Mouse (Mus musculus): ENCODE data around the gene Cbx7. TPM values are rescaled to one million over a fixed set of nuclear protein-coding genes. Genes with fewer than 3 reads are reported as not detected.
"Not testable (repeated sequence)": the region's sequence is repeated elsewhere in the genome, so short reads cannot be mapped to it uniquely, and the experiment has no call there.

Gene Cbx7
- total and polyA plus RNA-seq, 2 experiments from 2014 or later = 3.4 to 14.9 TPM

- ATAC-seq (ENCODE audit: low FRiP score) (no peak), DNase-seq (ENCODE audit: low spot score) (no peak)
- H3K4me2 ChIP-seq (ENCODE audit: low read depth, low read length, poor library complexity, severe bottlenecking) = no peak overlapping the region
- no peaks in the 10 kb centered on the region for H3K4me1 ChIP-seq (ENCODE audit: insufficient read depth, low read length)
- H3K4me3 ChIP-seq (ENCODE audit: low read depth, low read length) = no peak overlapping the region
- H3K9me3 ChIP-seq (ENCODE audit: low read length) = no peaks in the 10 kb centered on the region
- no peak overlapping the region for H3K9ac ChIP-seq (replicated peaks; ENCODE audit: low read length, poor library complexity, severe bottlenecking)
- no peaks in the 10 kb centered on the region for H3K27me3 ChIP-seq (ENCODE audit: insufficient read depth, low read length)
- H3K36me3 ChIP-seq (ENCODE audit: insufficient read depth, low read length) = no peaks in the 10 kb centered on the region
- no peak for TF ChIP-seq CTCF (IDR thresholded peaks at IDR 0.05)
- 61% methylated on average over 13 of the region's 14 CpGs for WGBS
- H3K27ac ChIP-seq (ENCODE audit: low read depth, low read length) = no peak overlapping the region
These were observed 64.1 kb downstream of the Cbx7 start for GRCm38 (mm10) chr15:79906855-79907254.

GRCm38 (mm10) chr15:79905211-79905610, 65.7 kb downstream of the Cbx7 start:
- no peaks in the 10 kb centered on the region for H3K9me3 ChIP-seq (ENCODE audit: low read length)
- H3K4me2 ChIP-seq (ENCODE audit: low read depth, low read length, poor library complexity, severe bottlenecking) = no peak overlapping the region
- H3K4me3 ChIP-seq (ENCODE audit: low read depth, low read length) = no peak overlapping the region
- no peaks in the 10 kb centered on the region for H3K27me3 ChIP-seq (ENCODE audit: insufficient read depth, low read length)
- H3K9ac ChIP-seq (replicated peaks; ENCODE audit: low read length, poor library complexity, severe bottlenecking) = no peak overlapping the region
- ATAC-seq (ENCODE audit: low FRiP score) (no peak), DNase-seq (ENCODE audit: low spot score) (no peak)
- no peaks in the 10 kb centered on the region for H3K36me3 ChIP-seq (ENCODE audit: insufficient read depth, low read length)
- TF ChIP-seq CTCF (IDR thresholded peaks at IDR 0.05) = no peak
- H3K27ac ChIP-seq (ENCODE audit: low read depth, low read length) = no peak overlapping the region
- WGBS = 64% methylated on average over 12 of the region's 12 CpGs
- H3K4me1 ChIP-seq (ENCODE audit: insufficient read depth, low read length) = no peaks in the 10 kb centered on the region

GRCm38 (mm10) chr15:79904678-79905077, 66.2 kb downstream of the Cbx7 start:
- H3K27me3 ChIP-seq (ENCODE audit: insufficient read depth, low read length); ATAC-seq (ENCODE audit: low FRiP score); H3K4me3 ChIP-seq (ENCODE audit: low read depth, low read length); H3K27ac ChIP-seq (ENCODE audit: low read depth, low read length); H3K4me2 ChIP-seq (ENCODE audit: low read depth, low read length, poor library complexity, severe bottlenecking); DNase-seq (ENCODE audit: low spot score); H3K9me3 ChIP-seq (ENCODE audit: low read length); H3K9ac ChIP-seq (replicated peaks; ENCODE audit: low read length, poor library complexity, severe bottlenecking); H3K4me1 ChIP-seq (ENCODE audit: insufficient read depth, low read length); H3K36me3 ChIP-seq (ENCODE audit: insufficient read depth, low read length): not testable (repeated sequence)
- WGBS = 83% methylated on average over 11 of the region's 11 CpGs

- Histone ChIP-seq H3K9me3 (ENCODE audit: low read length) (no peaks in the 10 kb centered on the region), H3K27ac (ENCODE audit: low read depth, low read length) (no peak overlapping the region), H3K4me1 (ENCODE audit: insufficient read depth, low read length) (no peaks in the 10 kb centered on the region), H3K4me2 (ENCODE audit: low read depth, low read length, poor library complexity, severe bottlenecking) (no peak overlapping the region), H3K9ac (replicated peaks; ENCODE audit: low read length, poor library complexity, severe bottlenecking) (no peak overlapping the region), H3K27me3 (ENCODE audit: insufficient read depth, low read length) (no peaks in the 10 kb centered on the region), H3K36me3 (ENCODE audit: insufficient read depth, low read length) (no peaks in the 10 kb centered on the region), H3K4me3 (ENCODE audit: low read depth, low read length) (no peak overlapping the region)
- ATAC-seq (ENCODE audit: low FRiP score) (no peak), DNase-seq (ENCODE audit: low spot score) (no peak)
- no peak for TF ChIP-seq CTCF (IDR thresholded peaks at IDR 0.05)
These were observed 67.0 kb downstream of the Cbx7 start for GRCm38 (mm10) chr15:79903963-79904362.

GRCm38 (mm10) chr15:79903081-79903480, 67.8 kb downstream of the Cbx7 start:
- not testable (repeated sequence) for H3K9ac ChIP-seq (replicated peaks; ENCODE audit: low read length, poor library complexity, severe bottlenecking); H3K36me3 ChIP-seq (ENCODE audit: insufficient read depth, low read length); H3K4me2 ChIP-seq (ENCODE audit: low read depth, low read length, poor library complexity, severe bottlenecking); H3K9me3 ChIP-seq (ENCODE audit: low read length); H3K4me1 ChIP-seq (ENCODE audit: insufficient read depth, low read length); ATAC-seq (ENCODE audit: low FRiP score); H3K4me3 ChIP-seq (ENCODE audit: low read depth, low read length); H3K27ac ChIP-seq (ENCODE audit: low read depth, low read length); DNase-seq (ENCODE audit: low spot score); H3K27me3 ChIP-seq (ENCODE audit: insufficient read depth, low read length)
- WGBS = 94% methylated on average over 8 of the region's 8 CpGs

GRCm38 (mm10) chr15:79901399-79901798, 69.5 kb downstream of the Cbx7 start:
- DNase-seq (ENCODE audit: low spot score) (no peak), ATAC-seq (ENCODE audit: low FRiP score) (no peak)
- H3K9me3 ChIP-seq (ENCODE audit: low read length) = no peaks in the 10 kb centered on the region
- H3K27ac ChIP-seq (ENCODE audit: low read depth, low read length) = no peak overlapping the region
- no peaks in the 10 kb centered on the region for H3K4me1 ChIP-seq (ENCODE audit: insufficient read depth, low read length)
- 94% methylated on average over 2 of the region's 2 CpGs for WGBS
- no peaks in the 10 kb centered on the region for H3K36me3 ChIP-seq (ENCODE audit: insufficient read depth, low read length)
- no peak overlapping the region for H3K9ac ChIP-seq (replicated peaks; ENCODE audit: low read length, poor library complexity, severe bottlenecking)
- no peak overlapping the region for H3K4me2 ChIP-seq (ENCODE audit: low read depth, low read length, poor library complexity, severe bottlenecking)
- no peaks in the 10 kb centered on the region for H3K27me3 ChIP-seq (ENCODE audit: insufficient read depth, low read length)
- no peak overlapping the region for H3K4me3 ChIP-seq (ENCODE audit: low read depth, low read length)
- no peak for TF ChIP-seq CTCF (IDR thresholded peaks at IDR 0.05)

DNA sequence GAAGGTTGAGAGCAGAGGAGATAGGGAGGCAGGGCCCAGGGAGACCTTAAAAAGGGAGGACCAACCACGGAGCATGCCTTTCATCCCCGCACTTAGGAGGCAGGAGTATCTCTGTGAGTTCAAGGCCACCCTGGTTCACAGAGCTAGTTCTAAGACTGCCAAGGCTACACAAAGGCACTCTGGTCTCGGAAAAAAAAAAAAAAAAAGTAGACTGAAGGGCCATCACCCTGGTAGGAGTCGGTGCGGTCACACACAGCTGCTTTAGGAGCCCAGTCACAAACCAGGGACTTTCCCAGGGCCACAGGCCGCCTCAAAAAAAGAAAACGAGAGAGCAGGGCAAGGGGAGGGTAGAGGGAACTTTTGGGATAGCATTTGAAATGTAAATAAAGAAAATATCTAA, 70.2 kb downstream of the Cbx7 start:
- WGBS = 69% methylated on average over 7 of the region's 7 CpGs
- H3K36me3 ChIP-seq (ENCODE audit: insufficient read depth, low read length) = no peaks in the 10 kb centered on the region
- DNase-seq (ENCODE audit: low spot score) (no peak), ATAC-seq (ENCODE audit: low FRiP score) (no peak)
- no peak overlapping the region for H3K9ac ChIP-seq (replicated peaks; ENCODE audit: low read length, poor library complexity, severe bottlenecking)
- no peak overlapping the region for H3K27ac ChIP-seq (ENCODE audit: low read depth, low read length)
- H3K4me2 ChIP-seq (ENCODE audit: low read depth, low read length, poor library complexity, severe bottlenecking) = no peak overlapping the region
- no peaks in the 10 kb centered on the region for H3K27me3 ChIP-seq (ENCODE audit: insufficient read depth, low read length)
- H3K4me1 ChIP-seq (ENCODE audit: insufficient read depth, low read length) = no peaks in the 10 kb centered on the region
- no peaks in the 10 kb centered on the region for H3K9me3 ChIP-seq (ENCODE audit: low read length)
- H3K4me3 ChIP-seq (ENCODE audit: low read depth, low read length) = no peak overlapping the region
- TF ChIP-seq CTCF (IDR thresholded peaks at IDR 0.05) = no peak

All from midbrain, postnatal 0 days (tissue).